Mouse (Mus musculus) MEL (cell line): ENCODE measurements around the gene Cyth3.

Experiments used
- CTCF ChIP-seq, 3 experiments: IDR thresholded peaks in 2 of 3; conservative IDR thresholded peaks in 1 of 3; 2 replicates each; pipeline ENCODE4 v1.5.1; 2011 to 2012; ENCODE audit warnings: low read length in 3 of 3, low read depth in 2 of 3, mild to moderate bottlenecking in 2 of 3, improper control_type of control experiment in 1 of 3, inconsistent platforms in 1 of 3, mixed read lengths in 1 of 3, moderate library complexity in 1 of 3; ENCODE audit not compliant: control insufficient read depth in 1 of 3, insufficient read depth in 1 of 3, poor library complexity in 1 of 3, severe bottlenecking in 1 of 3
- GABPA ChIP-seq: IDR thresholded peaks from 2 replicates; pipeline ENCODE4 v1.6.1; 2012; ENCODE audit warnings: low read depth, mild to moderate bottlenecking, inconsistent platforms, low read length, improper control_type of control experiment, moderate library complexity
- JUND ChIP-seq: IDR thresholded peaks from 2 replicates; pipeline ENCODE4 v1.6.1; 2011; ENCODE audit warnings: low read depth, mild to moderate bottlenecking, improper control_type of control experiment, low read length
- MAFK ChIP-seq: IDR thresholded peaks from 2 replicates; pipeline ENCODE4 v1.6.1; 2011; ENCODE audit warnings: low read depth, mild to moderate bottlenecking, low read length, improper control_type of control experiment, borderline replicate concordance
- MAX ChIP-seq: IDR thresholded peaks from 2 replicates; pipeline ENCODE4 v1.6.1; 2011; ENCODE audit warnings: low read length, improper control_type of control experiment
- MAZ ChIP-seq: IDR thresholded peaks from 2 replicates; pipeline ENCODE4 v1.6.1; 2012; ENCODE audit warnings: low read depth, mild to moderate bottlenecking, inconsistent platforms, low read length, improper control_type of control experiment
- NELFE ChIP-seq: IDR thresholded peaks from 2 replicates; pipeline ENCODE4 v1.6.1; 2011; ENCODE audit warnings: low read depth, low read length, improper control_type of control experiment
- POLR2A ChIP-seq, 2 experiments: IDR thresholded peaks; 2 replicates each; pipeline ENCODE4 v1.6.1; 2011 to 2012; ENCODE audit warnings: low read length in 2 of 2, mild to moderate bottlenecking in 2 of 2, control low read depth in 1 of 2, improper control_type of control experiment in 1 of 2, low read depth in 1 of 2, moderate library complexity in 1 of 2; ENCODE audit not compliant: control insufficient read depth in 1 of 2, insufficient read depth in 1 of 2, poor library complexity in 1 of 2
- POLR2AphosphoS5 ChIP-seq: IDR thresholded peaks from 2 replicates; pipeline ENCODE4 v1.6.1; 2012; ENCODE audit warnings: low read depth, borderline replicate concordance, mild to moderate bottlenecking, inconsistent platforms, low read length, moderate library complexity, mixed read lengths
- ZNF384 ChIP-seq: IDR thresholded peaks from 2 replicates; pipeline ENCODE4 v1.6.1; 2012; ENCODE audit warnings: low read depth, mild to moderate bottlenecking, inconsistent platforms, low read length, improper control_type of control experiment

DNA sequence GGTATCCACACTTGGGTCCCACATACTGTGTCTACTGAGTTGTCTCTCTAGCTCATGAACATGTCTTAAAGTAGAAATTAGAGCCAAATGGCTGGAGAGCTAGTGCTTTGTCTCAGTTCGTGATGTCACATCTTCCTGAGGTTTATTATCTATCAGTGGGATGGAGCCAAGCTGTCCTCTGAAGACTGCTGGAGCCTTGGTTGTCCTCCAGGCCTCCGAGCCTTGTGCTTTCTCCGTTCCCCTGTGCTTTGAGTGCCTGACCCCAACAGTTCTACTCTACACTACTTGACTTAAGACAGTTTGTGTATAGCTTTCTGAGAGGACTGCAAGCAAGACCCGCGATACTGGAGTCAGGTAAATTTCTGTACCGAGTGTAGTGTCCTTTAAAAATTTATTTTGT is 26.9 kb downstream of the Cyth3 start:
- no peak for TF ChIP-seq MAX
- no peak for TF ChIP-seq MAZ
- TF ChIP-seq CTCF (IDR thresholded peaks at IDR 0.05 in 2 of 3, conservative IDR thresholded peaks at IDR 0.05 in 1 of 3; ENCODE audit: control insufficient read depth in 1 of 3, insufficient read depth in 1 of 3, low read depth in 2 of 3, low read length in 3 of 3, poor library complexity in 1 of 3, severe bottlenecking in 1 of 3), result no peak
- no peak for TF ChIP-seq POLR2AphosphoS5
- TF ChIP-seq GABPA, result no peak
- no peak for TF ChIP-seq MAFK
- TF ChIP-seq NELFE, result no peak
- no peak for TF ChIP-seq ZNF384
- no peak for TF ChIP-seq JUND
- no peak for TF ChIP-seq POLR2A (IDR thresholded peaks at IDR 0.05; ENCODE audit: control insufficient read depth in 1 of 2, insufficient read depth in 1 of 2, low read depth in 1 of 2, low read length in 2 of 2, poor library complexity in 1 of 2)
